Comparison of ENCODE assay signal across 9 mouse cellular contexts in the genomic region with DNA sequence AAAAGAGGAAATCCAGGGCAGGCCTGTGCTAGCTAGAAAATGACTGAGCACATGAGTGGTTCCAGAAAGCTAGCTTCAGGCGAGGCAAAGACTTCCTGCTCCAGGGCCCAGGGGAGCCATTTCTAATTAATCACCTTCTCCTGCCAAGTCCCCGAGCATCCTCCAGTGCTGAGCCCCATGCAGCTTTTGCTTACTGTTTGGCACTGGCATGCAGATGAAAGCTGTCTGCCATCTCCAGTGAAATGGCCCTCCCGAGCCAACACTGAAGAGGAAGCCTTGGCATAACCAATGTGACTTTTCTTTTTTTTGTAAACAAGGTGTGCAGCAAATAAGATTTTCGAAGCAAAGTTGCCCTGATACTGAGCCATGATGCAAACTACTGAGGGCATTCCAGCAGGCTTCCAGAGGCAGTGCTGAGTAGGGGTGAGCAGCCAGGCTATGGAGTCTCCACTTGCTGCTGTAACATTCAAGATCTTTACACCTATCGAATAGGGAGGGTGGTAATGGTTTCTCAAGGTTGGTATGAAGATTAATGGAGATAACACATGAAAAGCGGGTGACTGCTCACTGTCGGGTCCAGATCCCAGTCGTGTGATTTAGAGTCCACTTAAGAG.
A peak's percentile ranks its signal among the peaks of the same experiment; 100 is the strongest.
DNase-seq lines count a peak whose midpoint lies in the region; ATAC-seq lines count a peak whose summit lies in the region.
"Had no signal": no experiment of that assay in that cellular context is flagged by ENCODE, and none has a peak within 500 bp of the region (broad histone marks: within the 10 kb centered on the region; RNA-seq: fewer than 3 reads in every experiment).

No protein-coding gene starts in this region.

- no peak overlapping the region for H3K27ac ChIP-seq in forebrain, embryonic 13.5 days
- no peak overlapping the region for H3K27ac ChIP-seq in forebrain, embryonic 10.5 days

- H3K4me2 ChIP-seq in forebrain, embryonic 13.5 days, result no peak overlapping the region

- peak; percentile 53; the same call in 1 of the 2 replicates for ATAC-seq in forebrain, embryonic 13.5 days
- ATAC-seq: lung, postnatal 0 days had no signal

- no peaks in the 10 kb centered on the region for H3K4me1 ChIP-seq in forebrain, embryonic 13.5 days
- H3K4me1 ChIP-seq in forebrain, embryonic 10.5 days, result peaks cover 3% of the 10 kb centered on the region; the same call in 1 of the 2 replicates

- no peaks in the 10 kb centered on the region for H3K9me3 ChIP-seq in forebrain, embryonic 13.5 days (replicated peaks)
- no peaks in the 10 kb centered on the region for H3K9me3 ChIP-seq in forebrain, embryonic 10.5 days

- no peak overlapping the region for H3K9ac ChIP-seq in forebrain, embryonic 13.5 days

- no peaks in the 10 kb centered on the region for H3K36me3 ChIP-seq in forebrain, embryonic 13.5 days (ENCODE audit: poor library complexity, severe bottlenecking)
- H3K36me3 ChIP-seq in forebrain, embryonic 10.5 days (replicated peaks), result no peaks in the 10 kb centered on the region

- no peaks in the 10 kb centered on the region for H3K27me3 ChIP-seq in forebrain, embryonic 13.5 days
- H3K27me3 ChIP-seq in forebrain, embryonic 10.5 days (ENCODE audit: poor library complexity, severe bottlenecking), result no peaks in the 10 kb centered on the region

- H3K4me3 ChIP-seq in forebrain, embryonic 13.5 days, result no peak overlapping the region
- H3K4me3 ChIP-seq in forebrain, embryonic 10.5 days, result no peak overlapping the region

- WGBS in forebrain, embryonic 13.5 days, result 75% methylated on average over 8 of the region's 8 CpGs
- WGBS in forebrain, embryonic 10.5 days, result 83% methylated on average over 8 of the region's 8 CpGs

- DNase-seq in forebrain, embryonic 10.5 days (ENCODE audit: extremely low spot score, low spot score), result no peak
- peak; percentile 30 for DNase-seq in A20 (ENCODE audit: low read depth, low spot score)
- peak; percentile 68 to 81 for DNase-seq in cerebellum, postnatal 14 days
- peak; percentile 17 to 48 for DNase-seq in kidney, postnatal 25 days
- no peak for DNase-seq in thymus, postnatal 14 days
- DNase-seq in thymus, postnatal 36 days, result no peak
- DNase-seq in lung, postnatal 36 days, result no peak

Comparison
In these comparisons a context has a peak if more than half of its experiments do, and no peak if none do; other contexts are left out.
1. DNase-seq: peak in A20 (single experiment), cerebellum, postnatal 14 days (2 of 2) and kidney, postnatal 25 days (2 of 2); none in forebrain, embryonic 10.5 days (single experiment), thymus, postnatal 14 days (single experiment), thymus, postnatal 36 days (0 of 2) and lung, postnatal 36 days (single experiment).